Mouse (Mus musculus) mouse trophoblast stem cell (cell line): ENCODE data around the gene Tmem252.

Experiments
- in situ Hi-C, 2 experiments: fragments of 300-500 bp; cut with MseI, MboI; formaldehyde crosslinking; loops; 2 replicates in 1 of 2; 3 replicates in 1 of 2; pipeline ENCODE4 v1.15.1; 2025

Gene Tmem252

DNA sequence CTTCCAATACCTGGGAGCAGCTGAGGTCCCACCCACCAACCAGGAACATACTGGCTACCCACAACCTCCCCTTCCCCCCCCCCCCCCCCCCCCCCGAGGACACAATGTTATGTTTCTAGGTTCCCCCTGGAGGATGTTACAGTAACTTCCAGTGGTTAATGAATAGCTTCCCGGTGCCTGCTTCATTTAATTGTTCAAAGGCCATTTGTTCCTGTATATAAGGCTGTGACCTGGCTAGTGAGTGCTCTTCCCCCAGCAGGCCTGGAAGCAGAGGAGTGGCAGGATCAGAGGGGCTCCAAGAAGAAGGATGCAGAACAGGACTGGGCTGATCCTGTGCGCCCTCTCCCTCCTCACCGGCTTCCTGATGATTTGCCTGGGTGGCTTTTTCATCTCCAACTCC is at the start of gene Tmem252:
TSS of gene Tmem252 (plus strand) at position 247 of the 400 bp plus-strand sequence.
- in situ Hi-C loops = no loop called here

DNA sequence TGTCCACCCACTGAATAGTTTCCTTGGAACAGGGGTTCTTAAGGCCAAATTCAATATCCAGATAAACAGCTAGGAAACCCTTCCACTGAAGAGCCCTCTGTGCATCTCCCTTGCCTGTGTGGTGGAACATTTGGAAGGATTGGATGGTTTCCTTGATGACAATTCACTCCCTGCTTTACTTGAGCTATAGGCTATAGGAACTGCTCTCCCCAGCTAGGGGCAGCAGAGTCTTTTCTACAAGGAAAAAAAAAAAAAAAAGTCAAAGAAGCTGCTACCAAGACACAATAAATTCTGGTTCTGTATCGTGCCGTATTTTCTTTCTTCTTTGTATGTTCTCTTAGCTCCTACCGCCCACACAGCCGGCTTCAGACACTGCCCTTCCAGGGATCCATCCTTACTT is 45.8 kb upstream of the Tmem252 start:
- in situ Hi-C loops = loop anchor here in 1 of 2 experiments (10.0 kb wide), 1 partner anchor 257 kb away; no protein-coding TSS in a partner anchor

DNA sequence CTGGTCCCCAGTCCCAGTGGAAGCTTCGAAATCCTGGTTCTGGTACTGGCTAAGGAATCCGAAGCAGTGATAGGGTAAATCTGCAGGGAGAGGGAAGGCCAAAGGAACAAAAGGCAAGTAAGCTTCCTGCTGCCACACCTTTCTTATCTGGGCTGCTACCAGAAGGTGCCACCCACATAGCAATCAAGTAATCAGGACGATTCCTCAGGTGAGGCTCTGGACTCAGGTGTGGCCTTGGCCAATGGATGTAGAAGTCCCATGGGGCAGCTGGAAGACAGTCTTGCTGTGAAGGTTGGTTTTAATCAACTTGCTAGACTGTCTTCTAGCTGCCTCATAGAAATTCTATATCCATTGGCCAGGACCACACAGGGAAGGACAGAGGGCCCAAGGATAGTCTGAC is 40.8 kb upstream of the Tmem252 start:
- in situ Hi-C loops = no loop called here

DNA sequence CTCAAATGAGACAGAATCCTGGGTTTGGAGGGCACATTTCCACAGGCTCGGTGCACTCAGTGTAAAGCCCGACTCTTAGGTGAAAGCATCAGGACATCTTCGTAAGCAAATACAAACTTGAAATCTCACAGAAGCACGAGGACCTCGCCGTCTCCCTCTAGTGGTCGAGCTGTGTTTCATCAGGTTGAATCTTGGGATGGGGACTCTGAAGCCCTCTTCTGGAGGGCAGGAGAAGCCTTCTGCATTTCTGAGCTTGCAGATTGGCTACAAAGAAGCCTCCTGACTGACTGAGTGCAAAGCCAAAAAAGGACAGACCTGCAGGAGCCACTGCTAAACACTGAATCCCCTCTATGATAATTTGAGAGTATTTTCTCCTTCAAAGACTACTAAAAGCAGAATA is 39.2 kb upstream of the Tmem252 start:
- in situ Hi-C loops = no loop called here

DNA sequence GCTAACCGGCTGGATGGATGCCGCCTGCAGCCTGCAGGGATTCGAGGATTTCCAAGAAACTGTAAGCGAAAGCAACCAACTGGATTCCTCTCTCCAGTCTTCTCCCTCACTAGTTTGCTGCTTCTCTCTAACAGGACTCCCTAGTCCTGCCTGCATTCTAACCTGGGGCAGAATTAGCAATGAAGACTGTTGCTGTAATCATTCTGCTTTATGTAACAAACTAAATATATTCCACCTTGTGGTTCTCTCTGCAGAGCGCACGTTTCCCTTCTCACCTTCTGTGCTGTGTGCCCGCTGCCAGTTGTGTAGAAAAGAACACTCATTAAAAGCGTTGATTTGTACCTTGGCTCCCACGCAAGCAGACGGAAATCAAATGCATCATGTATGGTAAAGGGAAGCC is 37.2 kb upstream of the Tmem252 start:
- in situ Hi-C loops = no loop called here

DNA sequence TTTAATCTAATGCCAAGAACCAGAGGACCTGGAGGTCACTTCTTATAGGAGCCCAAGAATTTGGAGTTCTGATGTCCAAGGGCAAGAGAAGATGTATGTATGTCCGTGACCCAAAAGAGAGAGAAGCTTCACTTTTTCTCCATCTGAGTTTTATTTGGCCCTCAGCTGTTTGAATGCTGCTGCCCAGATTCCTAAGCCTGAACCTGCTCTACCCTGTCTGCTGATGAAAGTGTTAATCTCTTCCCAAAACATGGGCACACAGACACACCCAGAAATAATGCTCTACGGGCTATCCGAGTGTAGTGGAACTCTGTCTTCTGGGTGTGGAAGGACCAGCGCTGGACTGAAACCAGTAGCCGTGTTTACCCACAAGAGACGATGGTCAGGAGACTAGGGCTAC is 35.8 kb upstream of the Tmem252 start:
- in situ Hi-C loops = no loop called here

DNA sequence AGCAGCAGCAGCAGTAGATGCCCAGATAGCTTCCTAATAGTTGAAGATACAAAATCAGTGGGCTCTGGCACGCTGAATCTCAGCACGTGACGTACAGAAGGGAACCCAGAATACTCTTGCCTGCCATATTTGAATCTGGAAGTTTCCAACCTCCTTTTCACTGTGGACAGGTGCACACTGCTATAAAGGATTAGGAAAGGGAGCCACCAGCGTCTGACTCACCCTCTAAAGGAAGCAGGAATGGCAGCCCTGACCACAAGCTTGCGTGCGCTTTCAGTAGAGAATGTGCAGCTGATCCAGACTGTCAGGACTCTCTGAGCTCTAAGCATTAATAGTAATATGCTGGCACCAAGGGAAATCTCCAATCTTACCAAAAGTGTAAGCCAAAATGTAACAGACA is 32.8 kb upstream of the Tmem252 start:
- in situ Hi-C loops = no loop called here

DNA sequence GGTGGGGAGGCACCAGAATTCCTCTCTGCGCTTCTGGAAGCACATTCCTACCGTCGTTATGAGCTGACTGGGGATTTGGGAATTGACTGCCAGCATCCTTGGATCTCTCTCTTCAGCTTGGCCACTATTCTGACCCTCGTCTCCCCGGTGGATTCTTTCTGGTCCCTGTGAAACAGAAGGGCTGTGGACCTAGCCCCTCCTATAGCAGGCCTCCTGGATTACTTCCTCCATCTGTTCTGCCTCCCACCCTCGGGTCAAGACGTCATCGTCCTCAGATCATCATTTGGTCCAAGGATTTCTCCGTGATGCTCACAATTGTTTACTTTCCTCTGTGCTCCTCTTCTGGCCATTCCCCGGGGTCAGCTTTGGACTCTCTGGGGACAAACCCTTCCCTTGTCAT is 28.8 kb upstream of the Tmem252 start:
- in situ Hi-C loops = no loop called here

DNA sequence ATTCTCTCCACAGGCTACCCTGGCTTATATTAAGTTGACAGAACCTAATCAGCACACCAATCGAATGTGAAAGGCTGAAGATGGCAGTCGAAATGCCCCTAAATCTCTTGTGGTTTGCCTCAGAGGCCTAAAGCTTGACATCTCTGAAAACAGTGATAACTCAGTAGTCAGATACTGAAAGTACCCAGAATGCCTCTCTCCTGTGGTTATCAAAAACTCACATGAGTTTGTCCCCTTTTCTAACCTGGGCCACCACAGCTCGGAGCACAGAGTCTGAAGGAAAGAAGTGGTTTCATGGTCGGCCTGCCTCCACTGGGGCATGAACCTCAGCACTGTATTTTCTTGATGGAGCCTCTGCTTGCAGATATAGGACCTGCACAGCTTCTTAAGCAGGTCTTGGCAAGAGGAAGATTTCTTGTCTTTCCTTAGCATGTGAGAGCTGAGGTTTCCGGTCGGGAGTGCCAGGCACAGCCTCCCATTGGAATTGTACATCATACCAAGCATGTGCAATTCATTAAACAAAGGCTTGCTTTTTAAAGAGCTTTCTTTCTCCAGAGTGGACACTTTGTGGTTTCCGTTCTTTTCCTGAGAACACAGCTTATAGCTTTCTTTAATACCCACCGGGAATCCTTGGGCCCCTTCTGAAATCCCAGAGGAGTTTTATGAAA is 27.5 kb upstream of the Tmem252 start:
- in situ Hi-C loops = no loop called here

DNA sequence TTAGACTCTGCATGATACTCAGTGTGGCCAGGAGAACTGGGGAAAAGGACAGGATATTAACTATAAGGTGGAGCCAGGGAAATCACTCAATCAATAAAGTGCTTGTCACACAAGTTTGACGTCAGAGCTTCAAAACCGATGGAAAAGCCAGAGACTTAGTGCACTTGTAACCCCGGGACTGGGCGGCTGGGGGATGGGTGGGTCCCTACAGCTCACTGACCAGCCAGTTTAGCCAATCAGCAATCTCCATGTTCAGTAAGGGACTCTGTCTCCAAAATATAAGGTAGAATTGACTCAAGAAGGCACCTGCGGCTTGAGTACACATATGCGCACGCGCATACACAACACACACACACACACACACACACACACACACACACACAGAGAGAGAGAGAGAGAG is 25.8 kb upstream of the Tmem252 start:
- in situ Hi-C loops = no loop called here

DNA sequence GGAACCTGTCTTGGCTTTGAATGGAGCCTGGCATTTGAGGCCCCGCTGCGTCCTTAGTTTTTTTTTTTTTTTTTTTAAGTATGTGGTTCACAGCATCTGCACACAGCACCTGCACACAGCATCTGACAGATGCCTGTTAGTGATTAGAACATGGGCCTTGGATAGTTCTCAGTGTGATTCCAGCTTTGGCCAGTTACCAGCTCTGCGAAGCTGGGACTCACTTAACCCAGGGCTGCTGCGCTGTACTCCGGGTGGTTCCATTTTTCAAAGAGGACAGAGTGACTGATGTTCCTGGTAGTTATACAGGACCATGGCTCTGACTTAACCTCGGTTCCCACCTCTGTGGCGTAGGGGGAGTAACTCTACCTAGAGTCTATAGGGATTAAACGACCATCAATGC is 23.4 kb upstream of the Tmem252 start:
- in situ Hi-C loops = no loop called here

DNA sequence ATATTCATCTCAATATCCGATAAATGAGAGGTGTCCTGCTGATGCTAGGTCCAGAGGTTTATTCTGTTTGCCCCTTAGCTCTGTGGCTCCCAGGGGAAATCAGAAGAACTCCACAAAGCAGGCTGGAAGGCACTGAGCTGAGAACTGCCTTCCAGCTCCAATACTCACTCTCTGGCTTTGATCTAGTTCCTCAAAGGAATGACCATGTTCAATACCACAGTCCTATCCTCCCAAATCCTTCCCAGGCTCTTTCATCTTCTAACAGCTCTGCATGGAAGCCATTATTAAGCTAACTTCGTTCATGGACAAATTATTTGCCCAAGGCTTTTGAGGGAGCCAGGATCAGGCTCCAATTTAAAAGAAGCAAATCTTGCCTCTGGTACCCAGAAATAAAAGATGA is 22.2 kb upstream of the Tmem252 start:
- in situ Hi-C loops = no loop called here

DNA sequence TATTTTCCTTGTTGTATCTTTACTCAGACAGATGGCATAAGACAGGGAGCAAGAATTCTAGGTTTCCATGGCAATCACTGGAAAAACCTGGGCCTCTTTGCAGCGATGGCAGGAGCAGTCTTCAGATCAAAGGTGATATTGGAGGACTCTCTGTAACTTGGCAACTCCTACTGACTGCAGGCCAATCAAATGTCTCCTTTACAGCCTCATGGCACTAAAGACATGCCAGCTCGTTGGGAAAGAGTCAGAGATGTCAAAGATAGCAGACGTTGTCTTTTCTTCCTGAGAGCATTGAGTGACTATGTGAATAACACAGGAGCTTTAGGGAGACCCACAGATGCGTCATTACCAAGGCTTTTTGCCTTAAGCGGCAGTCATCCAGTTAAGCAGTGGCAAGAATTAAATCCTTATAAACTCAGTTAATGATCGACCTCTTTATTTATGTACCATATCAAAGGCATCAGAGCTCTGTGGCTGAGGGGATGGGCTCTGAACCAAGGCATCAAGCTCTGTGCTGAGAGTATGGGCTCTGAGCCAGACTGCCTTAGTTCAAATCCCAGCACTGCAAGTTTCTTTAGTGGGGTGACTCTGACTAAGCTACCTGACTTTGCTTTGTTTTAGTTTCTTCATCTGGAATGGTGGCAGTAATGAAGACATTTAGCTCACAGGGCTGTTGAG is 21.3 kb upstream of the Tmem252 start:
- in situ Hi-C loops = no loop called here

DNA sequence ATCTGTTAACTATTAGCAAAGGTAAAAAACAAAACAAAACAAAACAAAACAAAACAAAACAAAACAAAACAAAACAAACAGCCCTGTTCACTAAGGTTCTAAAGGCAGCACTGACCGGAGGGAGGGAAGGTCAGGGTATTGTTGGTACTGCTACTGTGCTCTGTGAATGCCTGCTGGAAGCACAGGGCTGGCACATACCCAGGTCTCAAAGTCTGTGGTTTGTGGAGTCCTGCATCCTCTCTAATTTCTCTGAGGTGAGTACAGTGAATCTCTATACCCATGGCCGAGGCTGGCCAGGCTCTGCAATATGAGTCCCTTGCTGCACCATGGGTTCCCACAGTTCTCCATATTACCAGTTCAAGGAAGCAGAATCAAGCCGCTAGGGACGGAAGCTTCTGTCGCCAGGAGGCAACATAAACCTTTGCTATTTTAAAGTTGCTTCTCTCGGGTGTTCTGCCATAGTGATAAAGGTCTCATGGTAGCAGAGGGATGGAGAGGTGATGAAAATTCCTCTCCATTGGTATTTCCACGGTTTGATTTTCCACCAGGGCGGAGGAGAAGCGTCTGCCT is 20.5 kb upstream of the Tmem252 start:
- in situ Hi-C loops = no loop called here

DNA sequence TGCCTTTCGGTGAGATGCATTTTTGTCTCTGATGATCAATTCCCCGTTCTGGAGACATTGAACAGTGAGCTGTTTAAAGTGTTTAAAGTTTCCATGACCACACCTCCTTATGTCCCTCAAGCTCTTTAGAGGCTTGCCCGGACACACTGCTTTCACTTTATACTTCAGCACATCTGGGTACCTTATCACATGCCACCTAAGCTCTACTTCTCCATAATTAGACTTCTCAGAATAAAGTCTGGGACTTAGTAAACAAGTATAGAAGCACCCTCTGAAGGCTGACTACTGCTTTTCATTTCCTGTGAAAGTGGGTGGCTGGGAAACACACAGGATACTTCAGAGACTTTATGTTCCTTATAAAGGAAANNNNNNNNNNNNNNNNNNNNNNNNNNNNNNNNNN is 16.8 kb upstream of the Tmem252 start:
- in situ Hi-C loops = no loop called here

DNA sequence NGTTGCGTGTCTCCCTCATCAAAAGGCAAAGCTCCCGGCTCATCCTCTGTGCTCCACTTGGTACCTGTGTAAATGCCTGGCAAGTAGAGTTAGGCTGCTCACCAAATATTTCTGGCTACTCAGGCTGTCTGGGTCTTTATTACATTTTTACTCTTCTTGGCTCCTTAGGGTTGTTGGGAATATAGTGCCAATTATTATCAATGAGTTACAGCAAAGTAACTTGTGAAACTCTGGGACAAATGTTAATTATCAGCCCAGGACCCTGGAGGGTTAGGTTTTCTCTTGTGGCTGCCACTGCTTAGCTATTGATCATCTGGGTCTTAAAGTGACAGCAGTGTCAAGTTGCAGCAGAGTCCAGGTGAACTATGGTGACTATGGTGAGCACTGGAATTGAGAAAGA is 11.5 kb upstream of the Tmem252 start:
- in situ Hi-C loops = no loop called here

DNA sequence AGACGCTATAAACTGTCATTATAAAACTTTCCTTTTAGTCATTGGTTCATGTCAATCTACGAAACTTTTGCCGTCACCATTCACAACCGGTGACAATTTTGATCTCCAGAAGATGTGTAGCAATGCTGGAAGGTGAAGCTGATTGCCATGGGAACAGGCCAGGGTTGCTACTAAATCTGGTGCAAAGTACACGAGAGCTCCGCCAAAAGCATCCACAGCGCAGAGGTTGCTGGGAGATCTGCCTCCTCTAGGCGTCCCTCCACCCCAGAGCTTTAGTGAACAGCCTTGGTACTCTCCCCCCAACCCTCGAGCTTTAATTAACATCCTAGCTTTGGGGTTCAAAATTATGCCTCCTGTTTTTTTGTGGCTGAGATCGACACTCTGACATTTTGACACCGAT is 8.0 kb upstream of the Tmem252 start:
- in situ Hi-C loops = no loop called here

DNA sequence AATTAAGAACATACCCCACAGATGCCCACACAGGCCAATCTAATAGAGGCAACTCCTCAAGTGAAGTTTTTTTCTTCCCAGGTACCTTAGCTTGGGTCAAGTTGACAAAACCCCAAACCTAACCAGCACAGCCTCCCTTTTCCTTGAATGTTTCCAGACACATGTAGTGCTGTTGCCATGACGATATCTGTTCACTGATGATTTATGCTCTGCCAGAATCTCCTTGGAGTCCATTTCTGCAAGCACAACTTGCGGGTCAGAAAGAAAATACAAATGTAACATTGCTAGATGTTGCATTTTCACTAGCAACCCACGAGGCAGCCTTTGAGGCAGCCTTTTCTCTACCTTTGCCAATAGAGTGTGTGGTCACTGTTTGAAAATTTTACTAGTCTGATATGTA is 6.3 kb upstream of the Tmem252 start:
- in situ Hi-C loops = no loop called here

DNA sequence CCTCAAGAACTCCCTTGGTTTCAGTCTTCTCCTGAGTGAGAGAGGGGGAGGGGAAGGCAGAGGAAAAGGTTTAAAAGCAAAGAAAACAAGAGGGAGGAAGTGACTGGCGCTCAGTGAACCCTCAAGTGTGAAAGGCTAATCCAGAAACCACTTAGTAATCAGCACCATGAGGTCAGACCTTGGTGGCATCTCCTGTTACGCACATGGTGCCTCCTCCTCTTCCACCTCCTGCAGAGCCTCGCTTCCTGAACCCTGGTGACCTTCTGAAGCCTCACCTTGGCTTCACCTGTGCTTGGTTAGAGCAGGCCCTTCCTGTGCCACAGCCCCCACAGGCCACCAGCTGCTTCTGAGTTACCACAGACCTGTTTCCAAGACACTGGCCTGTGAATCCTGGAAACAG is 2.2 kb upstream of the Tmem252 start:
- in situ Hi-C loops = no loop called here

DNA sequence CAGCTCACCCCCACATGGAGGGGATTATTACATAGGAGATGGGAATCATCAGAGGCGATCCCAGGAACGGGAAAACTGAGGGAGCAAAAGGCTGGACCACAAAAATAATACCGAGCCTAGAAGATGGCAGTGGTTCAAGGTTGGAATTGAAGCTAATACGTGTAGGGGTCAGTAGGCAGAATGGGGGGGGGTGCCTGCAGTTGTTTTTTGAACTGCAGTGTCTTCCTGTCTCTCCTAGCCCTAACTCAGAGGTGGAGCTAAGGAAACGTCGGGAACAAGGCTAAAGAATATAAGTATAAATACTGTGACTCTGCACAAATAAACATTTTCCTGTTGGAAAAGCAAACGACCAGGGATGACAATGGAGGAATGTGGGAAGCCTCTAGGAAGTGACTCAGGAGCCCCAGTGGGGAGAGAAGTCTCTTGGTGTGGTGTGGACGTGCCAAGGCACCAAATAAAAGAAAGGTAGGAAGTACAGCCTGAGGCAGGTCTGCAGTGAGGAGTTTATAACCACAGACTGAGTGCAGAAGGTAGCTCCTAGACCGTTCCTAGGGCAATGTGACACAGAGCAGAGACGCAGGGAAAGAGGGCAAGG is 1.3 kb upstream of the Tmem252 start:
- in situ Hi-C loops = no loop called here

DNA sequence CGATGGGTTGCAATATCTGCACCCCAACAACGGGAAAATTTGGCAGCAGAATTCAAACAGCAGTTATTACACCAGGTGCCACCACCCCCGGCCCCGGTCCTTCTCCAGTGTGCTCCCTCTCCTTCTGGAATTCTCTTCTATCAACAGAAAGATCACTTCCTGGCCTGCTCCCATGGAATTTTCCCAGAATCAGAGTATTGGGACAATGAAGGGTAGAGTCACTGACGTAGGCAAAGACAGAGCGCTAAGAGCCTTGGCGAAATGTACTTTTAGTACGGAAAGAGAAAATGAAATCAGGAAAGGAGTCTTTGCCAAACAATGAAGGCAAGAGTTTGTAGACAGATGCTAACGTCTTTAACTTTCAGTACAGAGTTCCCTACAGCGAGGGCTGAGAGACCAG is 477 bp upstream of the Tmem252 start:
- in situ Hi-C loops = no loop called here

DNA sequence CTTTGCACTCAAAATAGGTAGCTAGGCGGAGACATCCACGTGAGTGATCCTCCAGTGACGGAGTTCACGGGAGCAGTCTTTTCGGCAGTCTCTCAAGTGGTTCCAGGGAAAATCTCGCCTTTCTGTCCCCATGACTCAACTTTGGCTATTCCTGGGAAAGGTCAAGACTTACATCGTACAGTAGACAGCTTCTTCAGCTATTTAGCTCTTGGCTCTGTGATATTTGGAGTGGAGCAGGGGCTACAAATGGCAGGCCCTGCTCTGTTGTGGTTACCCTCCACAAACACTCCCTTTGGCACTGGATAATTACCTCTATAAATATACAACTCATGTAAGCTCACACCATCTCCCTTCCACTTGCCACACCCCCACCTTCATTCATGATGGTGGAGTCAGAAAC is 2.6 kb downstream of the Tmem252 start:
- in situ Hi-C loops = no loop called here
